Mouse (Mus musculus) lung, postnatal 0 days (tissue): ENCODE results near the gene Insc.

Experiments used
- CTCF ChIP-seq: IDR thresholded peaks from 2 replicates; pipeline ENCODE4 v1.5.1; 2016; ENCODE audit warnings: antibody characterized with exemption, mild to moderate bottlenecking
- EP300 ChIP-seq: IDR thresholded peaks from 2 replicates; pipeline ENCODE4 v1.6.1; 2016; ENCODE audit warnings: antibody characterized with exemption, mild to moderate bottlenecking, control low read depth

- no peak for TF ChIP-seq CTCF
- TF ChIP-seq EP300: no peak
These were observed 28.3 kb downstream of the Insc start for GRCm38 (mm10) chr7:114771801-114772200.
